Mouse (Mus musculus): ENCODE results near the gene Coro2b.
"Not testable (repeated sequence)": the region's sequence is repeated elsewhere in the genome, so short reads cannot be mapped to it uniquely, and the experiment has no call there.

The Coro2b gene

DNA sequence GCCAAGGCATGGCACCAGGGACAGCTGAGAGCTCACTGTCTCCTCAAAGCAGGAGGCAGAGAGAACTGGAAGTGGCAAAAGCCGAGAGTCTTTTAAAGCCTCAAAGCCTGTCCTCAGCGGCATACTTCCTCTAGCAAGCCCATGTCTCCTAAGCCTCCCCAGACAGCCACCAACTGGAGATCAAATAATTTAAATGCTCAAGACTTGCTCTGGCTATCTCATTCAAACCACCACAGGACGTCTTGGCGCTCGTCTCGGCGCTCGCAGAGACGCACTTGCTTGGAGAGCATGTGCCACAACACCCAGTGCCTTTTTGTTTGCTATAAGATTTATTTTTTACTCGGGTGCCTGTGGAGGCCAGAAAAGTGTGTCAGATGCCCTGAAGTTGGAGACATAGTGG lies 67.1 kb downstream of the Coro2b start:
- no peak for DNase-seq

- no peak for DNase-seq
These were observed 67.7 kb downstream of the Coro2b start for GRCm38 (mm10) chr9:62469143-62469542.

GRCm38 (mm10) chr9:62467413-62467784 lies 69.4 kb downstream of the Coro2b start:
- no peak for DNase-seq

- no peak for DNase-seq
These were observed 70.0 kb downstream of the Coro2b start for GRCm38 (mm10) chr9:62466742-62467412.

DNA sequence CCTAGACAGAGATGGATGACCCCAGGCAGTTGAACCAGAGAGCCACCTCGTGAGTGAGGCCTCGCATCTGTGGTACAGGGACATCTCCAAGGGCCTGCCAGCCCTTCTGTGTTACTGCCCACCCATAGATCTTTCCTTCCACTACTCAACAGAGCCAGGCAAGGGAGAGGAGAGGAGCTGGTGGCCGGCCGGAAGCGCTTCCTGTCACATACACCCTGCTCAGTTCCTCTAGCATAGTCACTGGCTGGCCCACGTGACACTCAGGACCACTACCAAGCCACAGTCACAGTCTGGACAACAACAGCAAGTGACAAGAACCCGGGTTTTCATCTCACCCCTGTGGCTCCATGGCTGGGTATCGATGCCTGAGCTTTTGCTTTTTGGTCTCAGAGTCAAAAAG lies 70.8 kb downstream of the Coro2b start:
- no peak for DNase-seq

DNA sequence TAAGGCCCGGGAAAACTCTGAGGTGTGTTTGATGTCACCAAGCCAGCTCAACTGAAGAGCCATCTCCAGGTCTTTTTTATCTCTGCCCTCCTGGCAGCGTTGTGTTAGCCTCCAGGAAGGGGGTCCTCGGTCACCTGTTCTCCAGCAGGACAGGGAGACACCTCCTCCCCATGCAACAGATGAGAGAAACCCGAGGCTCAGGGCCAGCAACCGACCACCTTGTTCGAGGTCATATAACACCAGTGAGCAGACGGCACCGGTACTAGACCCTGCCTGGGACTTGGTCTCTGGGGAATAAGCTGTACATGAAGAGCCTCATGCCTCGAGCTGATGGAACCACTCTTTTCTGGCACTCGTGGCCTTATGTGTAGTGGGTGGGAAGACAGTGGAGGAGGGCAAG lies 72.1 kb downstream of the Coro2b start:
- DNase-seq: no peak

- no peak for DNase-seq
These were observed 75.1 kb downstream of the Coro2b start for GRCm38 (mm10) chr9:62461766-62462165.

- DNase-seq: no peak
These were observed 75.7 kb downstream of the Coro2b start for GRCm38 (mm10) chr9:62461095-62461494.

DNA sequence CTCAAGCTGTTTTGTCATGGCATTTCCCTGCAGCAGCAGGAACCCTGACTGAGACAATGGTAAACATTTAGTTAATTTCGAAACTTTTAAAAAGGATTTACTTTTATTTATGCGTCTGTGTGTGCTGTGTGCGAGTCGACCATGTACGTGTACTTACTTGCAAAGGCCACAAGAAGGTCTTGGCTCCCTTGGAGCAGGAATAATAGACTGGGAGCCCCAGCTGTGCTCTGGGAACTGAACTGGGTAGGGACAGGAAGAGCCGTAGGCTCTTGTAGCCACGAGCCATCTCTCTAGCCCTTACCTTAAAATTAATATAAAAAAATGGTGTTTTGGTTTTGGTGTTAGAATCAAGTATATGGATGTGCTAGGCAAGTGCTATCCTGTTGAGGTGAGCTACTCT lies 76.8 kb downstream of the Coro2b start:
- DNase-seq: no peak

DNA sequence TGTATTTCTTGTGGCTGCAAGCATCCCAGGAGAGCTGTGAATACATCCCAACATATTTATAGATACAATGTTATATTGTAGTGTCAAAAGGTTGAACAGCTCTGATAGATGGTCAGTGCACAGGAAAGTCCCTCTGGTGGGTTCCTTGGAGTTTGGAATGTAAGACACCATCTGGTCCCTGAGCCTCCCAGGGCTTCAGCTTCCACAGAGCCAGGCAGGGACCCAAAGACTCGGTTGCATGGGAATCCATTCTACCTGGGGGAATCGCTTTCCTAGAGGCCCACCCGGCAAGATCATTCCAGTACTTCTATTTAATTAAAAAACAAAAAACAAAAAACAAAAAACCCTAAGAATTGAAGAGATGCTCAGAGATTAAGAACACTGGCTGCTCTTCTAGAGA lies 78.4 kb downstream of the Coro2b start:
- no peak for DNase-seq

DNA sequence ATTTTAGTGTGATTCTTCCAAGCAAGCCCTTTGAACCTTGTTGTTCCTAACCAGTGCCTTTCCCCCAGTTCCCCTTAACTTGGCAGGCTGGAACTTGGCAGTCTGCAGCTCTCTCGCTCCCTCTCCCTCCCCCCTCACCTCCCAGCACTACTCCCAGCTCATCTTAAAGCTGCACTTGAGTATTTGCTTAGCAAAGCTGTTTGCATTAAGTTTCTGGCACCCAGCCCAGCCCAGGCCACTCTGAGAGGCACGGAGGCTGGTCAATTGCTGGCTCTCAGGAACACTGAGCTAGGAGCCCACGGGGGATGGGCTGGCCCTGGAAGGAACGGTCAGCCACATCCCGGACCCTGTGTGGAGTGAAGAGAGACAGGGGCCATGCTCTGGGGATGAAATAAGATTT lies 80.8 kb downstream of the Coro2b start:
- DNase-seq: no peak

DNA sequence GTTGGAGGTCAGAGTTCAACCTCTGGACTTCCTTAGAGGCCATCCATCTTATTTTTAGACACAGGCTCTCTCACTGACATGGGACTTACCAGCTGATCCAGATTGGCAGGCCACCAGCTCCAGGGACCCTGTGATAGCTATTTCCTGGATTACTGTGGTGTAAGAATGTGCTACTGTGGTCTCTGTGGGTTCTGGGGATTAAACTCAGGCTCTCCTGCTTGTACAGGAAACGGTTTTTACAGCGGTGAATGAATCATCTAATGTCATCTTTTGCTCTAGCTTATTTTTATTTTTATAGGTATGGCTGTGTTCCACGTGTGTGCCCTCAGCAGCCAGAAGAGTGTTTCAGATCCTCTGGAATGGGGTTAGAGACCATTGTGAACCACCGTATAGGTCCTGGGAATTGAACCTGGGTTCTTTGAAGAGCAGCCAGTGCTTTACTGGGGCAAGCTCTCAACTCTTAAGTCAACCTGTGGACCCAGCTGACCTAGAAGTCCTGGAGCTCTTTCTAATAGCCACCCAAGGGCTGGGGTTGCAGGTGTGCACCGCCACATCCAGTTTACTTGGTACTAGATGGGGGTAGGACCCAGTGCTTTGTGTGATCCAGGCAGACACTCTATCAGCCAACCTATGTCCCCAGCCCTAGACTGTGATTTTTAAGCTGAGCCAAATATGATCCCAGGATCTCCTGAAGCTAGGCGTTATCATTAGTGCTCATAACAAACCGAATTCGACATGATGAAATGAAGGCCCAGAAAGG lies 81.5 kb downstream of the Coro2b start:
- no peak for DNase-seq

GRCm38 (mm10) chr9:62452373-62452993 lies 84.4 kb downstream of the Coro2b start:
- DNase-seq: no peak

DNA sequence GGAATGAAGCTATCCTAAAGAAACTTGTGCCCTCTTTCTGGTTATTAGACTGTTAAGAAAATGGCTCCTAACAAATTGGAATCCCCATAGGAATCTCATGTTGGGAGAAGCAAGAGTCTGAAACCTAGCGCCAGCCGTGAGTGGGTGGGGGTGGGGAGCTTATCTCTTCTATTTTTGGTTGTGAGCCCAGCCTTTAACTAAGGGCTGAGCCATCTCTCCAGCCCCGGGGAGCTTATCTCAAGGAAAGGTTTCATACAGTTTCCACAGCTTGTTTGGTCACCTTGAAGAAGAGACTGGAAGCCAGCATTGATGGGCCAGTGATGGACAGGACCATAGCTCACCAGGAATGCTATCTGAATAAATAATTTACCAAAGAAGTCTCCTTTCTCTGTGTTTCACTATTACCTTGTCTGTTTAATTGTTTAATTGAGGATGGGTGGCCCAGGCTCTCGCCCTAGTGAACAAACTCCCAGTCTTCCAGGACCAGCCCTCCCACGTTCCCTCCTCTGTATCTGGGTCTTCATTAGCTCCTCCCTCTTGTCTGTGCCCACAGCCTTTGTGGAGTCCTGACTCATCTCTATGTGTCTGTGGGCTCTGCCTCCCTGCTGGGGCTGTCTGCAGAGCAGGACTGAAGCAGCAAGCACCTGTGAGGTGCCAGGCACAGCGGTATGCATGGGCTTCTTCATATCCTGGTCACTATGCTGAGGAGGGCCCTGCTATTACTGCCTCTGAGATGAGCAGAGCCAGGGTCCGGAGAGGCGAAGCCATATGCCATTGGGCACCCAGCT lies 85.1 kb downstream of the Coro2b start:
- no peak for DNase-seq

- DNase-seq: no peak
These were observed 86.0 kb downstream of the Coro2b start for GRCm38 (mm10) chr9:62450862-62451261.

GRCm38 (mm10) chr9:62450355-62450754 lies 86.5 kb downstream of the Coro2b start:
- no peak for DNase-seq

DNA sequence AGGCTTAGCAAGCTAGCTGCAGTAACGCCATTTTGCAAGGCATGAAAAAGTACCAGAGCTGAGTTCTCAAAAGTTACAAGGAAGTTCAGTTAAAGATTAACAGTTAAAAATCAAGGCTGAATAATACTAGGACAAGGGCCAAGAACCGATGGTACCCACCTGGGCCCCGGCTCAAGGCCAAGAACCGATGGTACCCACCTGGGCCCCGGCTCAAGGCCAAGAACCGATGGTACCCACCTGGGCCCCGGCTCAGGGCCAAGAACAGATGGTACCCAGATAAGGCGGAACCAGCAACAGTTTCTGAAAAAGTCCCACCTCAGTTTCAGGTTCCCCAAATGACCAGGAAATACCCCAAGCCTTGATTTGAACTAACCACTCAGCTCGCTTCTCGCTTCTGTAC lies 89.5 kb downstream of the Coro2b start:
- DNase-seq: not testable (repeated sequence)

DNA sequence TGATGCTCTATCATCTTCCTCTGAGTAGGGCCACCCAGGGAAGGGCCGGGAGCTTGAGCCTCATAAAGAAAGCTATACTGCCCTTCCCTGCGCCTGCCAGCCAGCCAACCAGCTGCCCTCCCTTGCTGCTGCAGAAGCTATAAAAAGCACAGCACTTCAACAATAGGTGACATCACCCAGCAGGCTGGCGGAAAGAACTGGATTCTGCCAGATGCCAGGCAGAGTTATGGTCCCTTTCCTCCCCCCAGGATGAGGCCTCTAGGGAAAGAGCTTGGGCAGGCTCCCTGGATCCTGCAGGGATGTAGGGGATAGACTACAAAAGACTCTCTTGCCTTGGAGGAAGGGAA lies 98.1 kb downstream of the Coro2b start:
- DNase-seq: no peak

- DNase-seq: no peak
These were observed 98.6 kb downstream of the Coro2b start for GRCm38 (mm10) chr9:62438085-62438754.

DNA sequence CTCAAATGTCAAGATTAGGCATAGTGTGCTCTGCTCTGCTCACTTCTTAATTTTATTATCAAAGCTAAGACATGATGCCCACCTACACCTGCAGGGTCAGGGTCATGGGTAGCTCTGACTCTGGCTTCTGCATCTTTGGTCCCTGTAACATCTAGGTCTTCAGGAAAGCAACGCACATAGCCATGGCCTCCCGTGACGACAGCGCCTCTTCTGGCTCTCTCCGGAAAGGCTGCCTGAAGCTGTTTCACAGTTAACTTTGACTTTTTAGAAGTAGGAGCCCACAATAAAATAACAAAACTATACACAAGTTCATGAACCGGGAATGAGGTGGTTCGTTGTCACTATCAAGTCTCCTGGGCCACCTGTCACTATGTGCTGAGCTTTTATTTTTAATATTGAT lies 99.4 kb downstream of the Coro2b start:
- no peak for DNase-seq

DNA sequence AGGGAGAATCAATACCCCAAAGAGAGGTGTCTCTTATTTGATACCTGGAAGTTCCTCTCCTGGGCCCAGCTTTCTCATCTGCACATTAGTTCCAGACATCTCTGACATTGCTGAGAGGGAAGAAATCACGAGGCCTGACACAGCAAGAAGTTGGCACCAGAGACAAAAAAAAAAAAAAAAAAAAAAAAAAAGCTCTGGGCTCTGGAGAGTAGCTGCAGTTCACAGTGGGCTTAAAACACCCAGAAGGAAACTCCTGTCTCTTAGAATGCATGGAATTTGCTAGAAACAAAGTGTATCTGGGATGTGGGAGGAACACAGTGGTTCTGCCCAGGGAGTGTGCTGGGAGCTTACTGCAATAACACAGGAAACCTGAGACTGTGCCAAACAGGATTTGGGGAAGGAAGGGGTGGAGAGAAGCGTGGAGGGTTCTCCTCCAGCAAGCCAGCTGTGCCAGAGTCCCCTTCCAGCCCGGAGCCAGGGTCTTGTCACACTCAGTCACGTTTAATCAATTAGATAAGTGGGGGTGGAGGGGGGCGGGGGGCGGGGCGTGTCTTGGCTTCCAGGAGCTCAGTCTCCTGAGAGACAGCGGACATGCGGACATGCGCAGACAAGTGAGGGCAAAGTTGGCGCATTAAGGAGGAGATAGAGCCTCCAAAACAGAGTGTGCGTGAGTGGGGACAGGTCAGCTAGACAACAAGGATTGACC lies 101.1 kb downstream of the Coro2b start:
- DNase-seq: no peak

Data from thymus, postnatal 25 days (tissue).